Mouse (Mus musculus) erythroblast, embryonic 14.5 days (primary cell): ENCODE measurements around the gene Cacna1g. TPM values are rescaled to one million over a fixed set of nuclear protein-coding genes. Genes with fewer than 3 reads are reported as not detected.

Experiments used
- H3K27me3 ChIP-seq: 2 replicates; pipeline ENCODE4 v1.6.1; 2012; ENCODE audit warnings: inconsistent platforms; ENCODE audit not compliant: control insufficient read depth
- H3K36me3 ChIP-seq: 2 replicates; pipeline ENCODE4 v1.6.1; 2012; ENCODE audit warnings: mild to moderate bottlenecking, inconsistent platforms; ENCODE audit not compliant: control insufficient read depth
- H3K4me1 ChIP-seq: 2 replicates; pipeline ENCODE4 v1.6.1; 2012; ENCODE audit warnings: inconsistent platforms; ENCODE audit not compliant: control insufficient read depth
- H3K4me3 ChIP-seq: replicated peaks from 2 replicates; pipeline ENCODE3; 2012; ENCODE audit warnings: moderate library complexity, mild to moderate bottlenecking, inconsistent platforms
- H3K9me3 ChIP-seq: 2 replicates; pipeline ENCODE4 v1.6.1; 2012; ENCODE audit warnings: low read length, inconsistent platforms, mixed read lengths; ENCODE audit not compliant: control insufficient read depth
- GATA1 ChIP-seq: IDR thresholded peaks from 2 replicates; pipeline ENCODE4 v1.6.1; 2012; ENCODE audit warnings: low read length, inconsistent platforms, mixed read lengths
- TAL1 ChIP-seq: IDR thresholded peaks from 3 replicates; pipeline ENCODE4 v1.6.1; 2012; ENCODE audit warnings: low read length, inconsistent platforms, mixed read lengths
- polyA plus RNA-seq: library from polyadenylated mRNA; stranded (reverse); fragments of >175 nt; gene quantifications from 2 replicates; pipeline ENCODE4 v1.2.3, GENCODE M21; 2012

Gene Cacna1g
- polyA plus RNA-seq, 1 experiment, result 10.3 TPM

- Histone ChIP-seq H3K4me3 (no peak overlapping the region), H3K9me3 (no peaks in the 10 kb centered on the region), H3K4me1 (no peaks in the 10 kb centered on the region), H3K36me3 (no peaks in the 10 kb centered on the region), H3K27me3 (peaks cover 11% of the 10 kb centered on the region)
- no peak for TF ChIP-seq GATA1
- no peak for TF ChIP-seq TAL1
Measured at GRCm38 (mm10) chr11:94420991-94421390, 53.0 kb downstream of the Cacna1g start.

GRCm38 (mm10) chr11:94420325-94420724 lies 53.7 kb downstream of the Cacna1g start:
- TF ChIP-seq GATA1 (no peak), TAL1 (no peak)
- H3K4me3 ChIP-seq, result no peak overlapping the region
- no peaks in the 10 kb centered on the region for H3K4me1 ChIP-seq
- H3K27me3 ChIP-seq, result peaks cover 18% of the 10 kb centered on the region
- H3K36me3 ChIP-seq, result peaks cover 2% of the 10 kb centered on the region; the same call in 1 of the 2 replicates
- no peaks in the 10 kb centered on the region for H3K9me3 ChIP-seq

DNA sequence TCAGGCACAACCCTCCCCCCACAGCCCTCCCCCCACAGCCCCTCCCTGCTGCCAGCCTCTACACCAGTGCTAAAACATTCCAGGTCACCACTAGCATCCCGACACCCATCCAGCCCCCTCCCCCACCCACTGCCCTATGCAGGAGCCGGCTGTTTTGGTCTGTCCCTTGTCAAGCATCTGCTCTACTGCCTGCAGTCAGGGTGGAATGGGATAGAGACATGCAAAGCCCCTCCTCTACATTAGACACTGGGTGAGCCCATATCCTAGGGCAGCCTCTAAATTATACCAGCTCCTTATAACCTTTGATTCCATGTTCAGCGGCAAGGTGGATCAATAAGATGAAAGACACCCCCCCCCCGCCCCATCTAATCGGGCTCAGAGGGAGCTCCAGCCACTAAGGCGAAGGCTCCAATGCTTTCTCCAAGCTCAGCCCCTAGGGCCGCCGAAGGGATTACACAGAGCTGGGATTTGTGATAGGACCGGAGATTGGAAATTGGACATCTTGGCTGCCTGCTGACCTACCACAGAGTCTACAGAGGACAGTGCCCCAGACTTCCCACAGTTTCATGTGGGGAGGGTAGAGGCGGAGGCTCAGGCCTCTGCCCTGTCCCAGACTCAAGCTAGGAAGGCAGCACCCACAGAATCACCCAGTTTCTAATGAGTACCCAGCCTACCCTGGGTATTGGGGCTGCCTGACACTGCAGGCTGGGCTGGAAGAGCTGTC lies 54.8 kb downstream of the Cacna1g start:
- H3K4me3 ChIP-seq, result no peak overlapping the region
- peaks cover 27% of the 10 kb centered on the region for H3K27me3 ChIP-seq
- no peak for TF ChIP-seq TAL1
- no peak for TF ChIP-seq GATA1

DNA sequence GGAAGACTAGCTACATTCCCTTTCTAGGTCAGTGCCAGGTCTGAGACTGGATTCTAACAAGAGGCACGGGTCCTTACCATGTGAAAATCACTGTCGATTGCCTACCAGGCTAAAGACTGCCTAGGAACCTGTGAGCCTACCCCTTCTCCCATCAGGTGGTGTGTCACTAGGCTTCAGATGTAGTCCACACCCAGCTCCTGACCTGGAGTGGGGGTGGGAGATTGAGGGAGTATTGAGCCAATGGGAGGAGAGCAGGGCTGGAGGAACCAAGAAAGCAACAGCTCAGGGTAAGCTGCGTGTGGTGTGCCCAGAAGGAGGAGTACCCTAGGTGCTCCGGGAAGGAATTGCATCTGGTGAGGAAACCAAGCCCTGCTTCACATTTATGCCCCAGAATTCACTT lies 60.0 kb downstream of the Cacna1g start:
- no peaks in the 10 kb centered on the region for H3K9me3 ChIP-seq
- TF ChIP-seq GATA1 (no peak), TAL1 (no peak)
- peaks cover 2% of the 10 kb centered on the region; the same call in 1 of the 2 replicates for H3K36me3 ChIP-seq
- peaks cover 39% of the 10 kb centered on the region for H3K27me3 ChIP-seq
- H3K4me1 ChIP-seq, result no peaks in the 10 kb centered on the region
- no peak overlapping the region for H3K4me3 ChIP-seq

More for the DNA sequence above, 54.8 kb downstream of the Cacna1g start:
- Histone ChIP-seq H3K4me1 (no peaks in the 10 kb centered on the region), H3K9me3 (no peaks in the 10 kb centered on the region), H3K36me3 (peaks cover 2% of the 10 kb centered on the region; the same call in 1 of the 2 replicates)

DNA sequence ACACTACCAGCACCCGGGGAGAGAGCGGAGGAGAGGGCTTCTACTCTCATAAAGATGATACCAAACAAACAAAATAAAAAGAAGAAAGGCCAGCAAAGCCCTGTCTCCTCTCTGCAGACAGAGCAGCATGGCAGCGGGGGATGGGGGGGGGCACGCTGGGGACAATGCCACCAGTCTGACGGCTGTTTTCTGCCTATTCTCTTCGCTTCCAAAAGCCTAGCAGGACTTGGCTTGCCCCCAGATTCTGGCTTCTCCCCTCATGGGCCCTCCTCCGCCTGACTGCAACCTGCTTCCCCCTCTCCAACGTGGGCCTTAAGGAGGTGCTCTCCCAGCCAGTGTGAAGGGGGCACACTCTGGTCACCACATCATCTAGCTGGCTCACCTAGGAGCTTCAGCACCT lies 60.5 kb downstream of the Cacna1g start:
- H3K27me3 ChIP-seq, result peaks cover 39% of the 10 kb centered on the region
- peaks cover 2% of the 10 kb centered on the region; the same call in 1 of the 2 replicates for H3K36me3 ChIP-seq
- H3K4me3 ChIP-seq, result no peak overlapping the region
- H3K9me3 ChIP-seq, result no peaks in the 10 kb centered on the region
- no peak for TF ChIP-seq GATA1
- no peak for TF ChIP-seq TAL1
- no peaks in the 10 kb centered on the region for H3K4me1 ChIP-seq

DNA sequence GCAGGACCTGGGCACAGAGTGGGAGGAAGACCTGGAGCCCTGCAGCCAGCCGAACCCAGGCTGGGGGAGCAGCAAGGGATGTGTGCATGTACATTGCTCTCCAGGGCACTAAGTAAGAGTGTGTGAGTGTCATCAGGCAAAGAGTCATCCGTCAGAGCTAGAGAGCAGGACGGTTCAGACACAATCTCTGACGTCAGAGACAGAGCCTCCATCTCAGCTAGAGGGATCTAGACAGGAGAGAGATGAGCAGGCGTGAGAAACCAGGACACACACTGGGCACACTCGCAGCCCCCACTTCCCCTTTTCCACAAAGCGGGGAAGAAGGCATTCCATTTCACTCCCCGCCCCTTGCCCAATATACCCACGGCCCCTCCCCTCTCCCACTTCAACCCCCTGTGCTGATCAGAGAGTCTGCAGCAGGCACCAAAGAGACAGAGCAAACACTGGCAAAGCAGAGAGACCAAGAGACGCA lies 61.0 kb downstream of the Cacna1g start:
- H3K36me3 ChIP-seq, result peaks cover 2% of the 10 kb centered on the region; the same call in 1 of the 2 replicates
- H3K4me1 ChIP-seq, result no peaks in the 10 kb centered on the region
- TF ChIP-seq TAL1, result no peak
- no peak for TF ChIP-seq GATA1
- H3K9me3 ChIP-seq, result no peaks in the 10 kb centered on the region
- no peak overlapping the region for H3K4me3 ChIP-seq
- H3K27me3 ChIP-seq, result peaks cover 39% of the 10 kb centered on the region

DNA sequence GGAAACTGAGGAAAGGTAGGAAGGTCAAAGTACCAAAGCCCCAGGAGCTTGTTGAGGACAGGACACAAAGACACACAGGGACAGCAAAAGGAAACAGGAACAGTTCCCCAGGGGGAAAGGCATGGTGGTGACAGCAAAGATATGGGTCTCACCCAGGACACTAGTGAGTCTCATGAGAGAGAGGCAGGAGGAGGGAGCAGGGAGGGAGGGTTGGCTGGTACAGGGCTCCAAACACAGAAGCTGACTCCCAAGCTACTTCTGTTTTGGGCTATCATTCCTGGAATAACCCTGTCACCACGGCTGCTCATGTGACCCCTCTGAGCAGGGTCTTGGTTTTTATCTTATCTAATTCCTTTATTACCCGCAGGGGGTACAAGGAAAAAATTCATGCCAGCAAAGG lies 61.4 kb downstream of the Cacna1g start:
- H3K27me3 ChIP-seq, result peaks cover 39% of the 10 kb centered on the region

DNA sequence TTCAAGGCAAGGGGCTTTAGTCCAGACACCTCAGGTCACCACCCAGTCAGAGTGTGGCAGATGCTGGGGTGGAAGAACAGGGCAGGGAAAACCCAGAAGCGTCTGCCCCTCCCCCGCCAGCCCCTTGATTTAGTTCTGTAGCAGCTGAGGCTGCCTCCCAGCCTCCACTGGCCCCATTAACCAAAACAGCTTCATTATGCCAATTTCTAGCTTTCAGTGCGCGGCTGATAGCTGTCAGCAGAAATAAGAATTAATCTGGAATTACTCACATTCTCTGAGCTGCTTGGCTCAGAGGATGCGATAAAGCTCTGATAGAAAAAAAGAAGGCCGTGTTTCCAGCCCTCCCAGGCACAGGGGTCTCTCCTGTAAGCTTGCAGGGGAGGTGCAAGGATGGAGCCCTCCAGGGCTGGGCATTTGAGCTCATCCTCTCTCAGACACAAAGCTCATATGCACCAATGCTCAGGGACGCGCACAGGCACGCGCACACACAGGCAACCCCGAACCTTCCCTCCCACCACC lies 66.1 kb downstream of the Cacna1g start:
- no peak for TF ChIP-seq GATA1
- TF ChIP-seq TAL1, result no peak
- H3K9me3 ChIP-seq, result no peaks in the 10 kb centered on the region
- no peaks in the 10 kb centered on the region for H3K4me1 ChIP-seq
- H3K36me3 ChIP-seq, result no peaks in the 10 kb centered on the region
- H3K27me3 ChIP-seq, result peaks cover 23% of the 10 kb centered on the region
- H3K4me3 ChIP-seq, result no peak overlapping the region

More for the DNA sequence above, 61.4 kb downstream of the Cacna1g start:
- no peaks in the 10 kb centered on the region for H3K4me1 ChIP-seq
- H3K9me3 ChIP-seq, result no peaks in the 10 kb centered on the region
- peaks cover 2% of the 10 kb centered on the region; the same call in 1 of the 2 replicates for H3K36me3 ChIP-seq
- TF ChIP-seq GATA1 (no peak), TAL1 (no peak)
- H3K4me3 ChIP-seq, result no peak overlapping the region

DNA sequence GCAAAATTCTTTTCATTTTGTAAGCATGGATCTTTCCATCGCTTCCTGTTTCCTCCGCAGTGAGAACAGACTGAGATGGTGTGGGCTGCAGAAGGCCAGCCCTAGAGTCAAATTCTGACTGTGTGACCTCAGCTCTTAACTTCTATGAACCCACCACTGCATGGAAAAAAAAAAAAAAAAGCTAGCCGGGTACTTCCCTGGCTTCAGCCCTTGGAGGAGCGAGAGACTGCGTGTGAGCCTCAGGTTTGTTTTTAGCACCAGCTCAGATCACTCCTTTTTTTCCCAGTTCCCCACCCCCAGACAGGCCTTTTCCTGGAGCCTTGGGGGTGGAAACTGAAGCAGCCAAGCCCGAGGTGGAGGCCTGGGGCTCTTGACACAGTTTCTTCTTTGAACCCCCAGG lies 68.7 kb downstream of the Cacna1g start:
- no peaks in the 10 kb centered on the region for H3K36me3 ChIP-seq
- no peak overlapping the region for H3K4me3 ChIP-seq
- no peaks in the 10 kb centered on the region for H3K9me3 ChIP-seq
- H3K27me3 ChIP-seq, result peaks cover 17% of the 10 kb centered on the region
- no peaks in the 10 kb centered on the region for H3K4me1 ChIP-seq
- no peak for TF ChIP-seq GATA1
